Mouse (Mus musculus) adrenal gland, postnatal 10 days (tissue): ENCODE results near the gene Shpk. TPM values are rescaled to one million over a fixed set of nuclear protein-coding genes. Genes with fewer than 3 reads are reported as not detected.
A peak's percentile ranks its signal among the peaks of the same experiment; 100 is the strongest.

ENCODE experiments used
- DNase-seq: peaks from one replicate; pipeline ENCODE4 v3.0.0; 2021; ENCODE audit warnings: mixed read lengths
- total RNA-seq, 2 experiments: library from RNA; stranded (reverse); gene quantifications; 2 replicates each; pipeline ENCODE4 v1.2.3; 2021

Gene Shpk
- total RNA-seq, 2 experiments from 2014 or later, result 9.4 to 9.6 TPM

DNA sequence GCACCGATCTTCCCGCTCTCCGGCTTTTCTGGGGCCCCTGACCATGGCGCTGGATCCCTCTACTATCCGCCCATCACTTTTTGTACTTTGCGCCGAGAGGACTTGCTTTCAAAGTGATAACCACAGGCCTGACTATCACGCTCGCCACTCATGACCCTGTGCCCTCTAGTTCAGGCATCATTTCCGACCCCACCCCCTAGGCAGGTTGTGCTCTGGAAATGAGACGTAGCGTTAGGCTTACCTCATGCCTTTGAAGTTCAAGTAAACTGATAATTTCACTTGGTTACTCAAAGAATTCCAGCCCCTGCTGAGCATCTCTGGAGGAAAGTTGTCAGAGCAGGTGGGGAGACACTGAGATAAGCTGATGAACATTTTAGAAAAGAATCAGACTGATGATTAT, 619 bp downstream of the Shpk start:
- DNase-seq, result peak; percentile 24

DNA sequence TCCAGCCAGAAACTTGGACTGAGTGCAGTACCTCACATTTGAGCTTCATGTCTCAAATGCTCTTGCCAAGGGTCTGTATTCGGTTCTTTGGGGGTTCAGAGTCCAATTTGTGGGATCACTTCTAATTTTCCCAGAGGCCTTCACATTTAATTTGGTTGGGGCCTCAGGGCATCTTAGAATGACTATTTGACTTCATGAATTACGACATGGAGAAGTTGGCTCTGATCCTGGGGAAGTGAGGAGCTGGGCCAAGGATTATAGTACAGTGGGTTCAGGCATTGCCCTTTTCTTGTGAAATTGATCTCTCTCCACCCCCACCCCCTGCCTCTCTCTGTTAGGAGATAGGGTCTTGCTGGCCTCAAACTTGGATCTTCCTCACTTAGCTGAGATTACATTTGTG, 1.8 kb downstream of the Shpk start:
- peak; percentile 61 for DNase-seq

GRCm38 (mm10) chr11:73201597-73201996, 2.3 kb downstream of the Shpk start:
- no peak for DNase-seq

- DNase-seq, result no peak
These were observed 4.6 kb downstream of the Shpk start for GRCm38 (mm10) chr11:73203895-73204294.

DNA sequence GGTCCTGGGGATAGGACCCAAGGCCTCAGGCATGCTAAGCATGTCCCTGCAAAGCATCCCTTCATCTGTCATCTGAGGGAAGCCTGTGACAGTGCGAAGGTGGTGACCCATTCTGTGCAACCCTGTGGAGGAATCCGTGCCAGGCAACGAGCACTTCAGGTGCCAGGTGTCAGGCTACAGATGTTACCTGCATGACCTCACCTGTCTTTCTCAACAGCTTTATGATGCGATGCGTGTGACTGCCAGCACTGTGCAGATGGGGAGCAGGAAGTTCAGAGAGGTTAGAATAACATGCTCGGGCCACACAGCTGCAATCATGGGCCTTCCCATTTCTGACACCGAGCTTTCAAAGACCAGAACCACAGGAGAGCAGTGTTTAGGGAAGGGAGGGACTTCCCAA, 5.9 kb downstream of the Shpk start:
- DNase-seq, result no peak

GRCm38 (mm10) chr11:73207621-73208020, 8.4 kb downstream of the Shpk start:
- DNase-seq, result no peak

- no peak for DNase-seq
These were observed 14.7 kb downstream of the Shpk start for GRCm38 (mm10) chr11:73213956-73214355.

DNA sequence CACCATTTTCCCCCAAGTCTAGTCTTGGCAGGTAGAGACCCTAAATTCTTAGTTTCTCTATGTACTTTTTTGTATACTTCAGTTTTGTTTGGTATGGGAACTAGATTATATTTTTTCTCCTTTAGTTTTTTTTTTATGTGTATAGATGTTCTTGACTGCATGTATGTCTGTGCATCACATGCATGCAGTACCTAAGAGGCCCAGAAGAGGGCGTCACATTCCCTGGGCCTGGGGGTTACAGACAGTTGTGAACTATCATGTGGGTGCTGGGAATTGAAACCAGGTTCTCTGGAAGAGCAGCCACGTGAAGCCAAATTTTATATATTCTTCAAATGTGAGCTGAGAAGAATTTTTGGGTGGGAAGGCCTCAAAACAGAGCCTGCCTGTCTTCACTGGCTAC, 20.4 kb downstream of the Shpk start:
- DNase-seq, result no peak

DNA sequence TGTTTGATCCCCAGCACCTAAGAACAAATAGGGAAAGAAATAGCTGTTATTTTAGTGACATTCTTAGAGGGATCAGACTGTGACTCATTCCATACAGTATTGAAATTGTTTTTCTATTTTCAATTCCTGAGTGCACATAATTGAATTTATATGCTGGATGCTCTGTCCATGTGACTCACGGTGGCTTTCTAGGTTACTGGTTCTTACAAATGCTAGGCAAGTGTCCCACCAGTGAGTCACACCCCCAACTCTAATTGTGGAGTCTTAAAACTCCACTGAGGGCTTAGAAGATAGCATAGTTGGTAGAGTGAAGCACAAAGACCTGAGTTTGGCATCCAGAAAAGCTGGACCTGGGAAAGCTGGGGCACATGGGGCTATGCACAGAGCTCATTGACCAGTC, 21.4 kb downstream of the Shpk start:
- DNase-seq, result no peak

- DNase-seq, result no peak
These were observed 23.6 kb downstream of the Shpk start for GRCm38 (mm10) chr11:73222846-73223245.

DNA sequence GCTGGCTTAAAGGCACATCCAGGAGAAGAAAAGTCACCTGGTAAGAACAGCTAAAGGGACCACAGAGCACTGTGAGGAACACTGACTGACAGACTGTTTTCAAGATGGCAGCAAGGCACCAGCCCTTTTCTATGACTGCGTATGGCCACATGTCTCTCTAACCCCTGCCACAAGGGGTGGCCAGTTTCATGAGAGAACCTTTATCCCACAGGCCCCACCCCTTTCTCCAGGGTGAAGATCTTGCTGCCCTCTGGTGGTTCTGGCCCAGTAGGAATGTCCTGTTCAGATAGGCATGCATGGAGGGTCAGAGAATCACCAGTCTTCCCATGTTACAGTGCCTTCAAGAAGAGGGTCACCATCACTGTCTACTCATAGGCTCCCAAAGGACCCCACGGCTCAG, 24.7 kb downstream of the Shpk start:
- DNase-seq, result peak; percentile 55

- no peak for DNase-seq
These were observed 26.6 kb downstream of the Shpk start for GRCm38 (mm10) chr11:73225856-73226255.

DNA sequence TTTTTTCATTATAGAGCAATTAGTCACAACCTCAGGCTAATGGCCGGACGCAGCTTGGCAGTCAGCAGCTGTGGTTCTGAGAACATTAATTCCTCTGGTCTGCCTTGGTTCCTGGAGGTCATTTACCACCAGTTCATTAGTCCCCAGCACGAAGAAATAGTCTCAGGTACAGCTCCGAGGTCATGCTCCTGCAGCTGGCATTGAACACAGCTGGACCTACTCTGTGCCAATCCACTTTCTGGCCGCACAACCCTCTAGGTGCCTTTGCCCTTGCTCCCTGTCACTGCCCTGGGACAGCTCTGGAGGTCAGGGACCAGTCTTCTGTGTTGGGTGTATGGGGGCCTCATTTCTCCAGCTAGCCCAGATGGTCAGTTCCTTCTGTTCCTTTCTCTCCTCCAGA, 29.6 kb downstream of the Shpk start:
- no peak for DNase-seq

- DNase-seq, result no peak
These were observed 30.8 kb downstream of the Shpk start for GRCm38 (mm10) chr11:73230081-73230480.

GRCm38 (mm10) chr11:73232513-73232912, 33.3 kb downstream of the Shpk start:
- DNase-seq, result no peak

GRCm38 (mm10) chr11:73233992-73234391, 34.7 kb downstream of the Shpk start, which contains the start of gene Trpv1:
Gene Trpv1 (plus strand): TSS chr11:73234292.
- peak; percentile 24 for DNase-seq

DNA sequence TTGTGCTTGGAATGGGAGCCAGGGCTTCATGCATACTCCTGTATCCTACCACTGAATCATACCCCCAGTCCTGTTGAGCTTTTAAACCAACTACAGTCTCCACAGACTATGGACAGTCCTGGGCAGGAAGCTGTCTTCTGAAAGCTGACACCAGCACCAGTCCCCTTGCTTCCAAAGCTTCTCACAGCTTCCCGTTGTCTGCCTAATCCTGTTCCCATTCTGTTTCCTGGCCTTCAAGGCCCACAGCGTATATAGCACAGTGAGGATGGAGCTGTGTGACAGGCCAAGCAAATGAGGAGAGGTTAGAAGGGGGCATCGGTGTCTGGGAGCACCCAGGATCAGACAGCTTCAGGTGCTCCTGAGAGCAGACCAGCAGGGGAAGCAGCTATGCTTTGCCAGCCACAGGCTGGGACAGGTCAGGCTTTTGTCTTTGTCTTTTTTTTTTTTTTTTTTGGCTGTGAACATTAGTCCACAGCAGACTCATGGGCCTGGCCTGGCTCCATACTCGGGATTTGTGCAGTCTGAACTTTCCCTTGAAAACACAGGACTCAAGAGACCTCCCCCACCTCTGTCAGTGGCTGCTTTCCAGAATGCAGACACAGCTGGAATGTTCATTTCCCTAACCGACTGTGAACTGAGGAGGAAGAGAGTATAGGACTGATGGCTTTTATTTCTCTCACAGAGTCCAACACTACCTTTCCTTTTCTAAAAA, 36.9 kb downstream of the Shpk start:
- peak; percentile 83 for DNase-seq

DNA sequence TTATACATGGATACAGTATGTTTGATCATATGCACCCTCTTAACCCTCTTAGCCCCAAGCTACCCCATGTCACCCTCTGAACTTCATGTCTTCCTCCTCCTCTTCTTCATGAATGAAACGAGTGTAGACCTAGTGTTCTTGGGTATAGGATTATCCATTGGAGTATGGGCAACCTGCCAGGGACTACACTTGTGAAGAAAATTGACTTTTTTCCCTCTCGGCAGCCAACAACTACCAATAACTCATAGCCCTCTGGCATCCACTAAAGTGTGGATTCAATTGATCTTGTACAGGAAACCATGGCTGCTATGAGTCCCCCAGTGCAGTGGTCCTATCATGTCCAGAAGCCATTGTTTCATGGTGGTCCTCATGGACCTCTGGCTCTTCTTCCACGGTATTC, 37.5 kb downstream of the Shpk start:
- no peak for DNase-seq

DNA sequence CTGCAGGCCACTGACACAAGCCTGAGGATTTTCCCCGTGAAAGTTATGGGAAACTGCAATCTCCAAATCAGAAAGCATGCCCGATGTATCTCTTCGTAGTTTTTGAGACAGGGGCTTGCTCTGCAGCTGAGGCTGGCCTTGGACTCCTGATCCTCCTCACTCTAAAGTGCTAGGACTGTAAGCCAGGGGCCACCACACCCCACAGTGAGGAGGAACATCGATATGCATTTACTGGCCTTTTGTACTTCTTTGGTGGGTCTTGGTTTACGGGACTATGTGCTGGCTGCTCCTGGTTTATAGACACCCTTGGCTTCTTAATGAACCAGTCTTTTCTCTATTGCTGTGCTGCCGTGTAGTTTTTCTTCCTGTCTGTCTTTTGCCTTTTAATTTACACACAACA, 42.9 kb downstream of the Shpk start:
- no peak for DNase-seq

DNA sequence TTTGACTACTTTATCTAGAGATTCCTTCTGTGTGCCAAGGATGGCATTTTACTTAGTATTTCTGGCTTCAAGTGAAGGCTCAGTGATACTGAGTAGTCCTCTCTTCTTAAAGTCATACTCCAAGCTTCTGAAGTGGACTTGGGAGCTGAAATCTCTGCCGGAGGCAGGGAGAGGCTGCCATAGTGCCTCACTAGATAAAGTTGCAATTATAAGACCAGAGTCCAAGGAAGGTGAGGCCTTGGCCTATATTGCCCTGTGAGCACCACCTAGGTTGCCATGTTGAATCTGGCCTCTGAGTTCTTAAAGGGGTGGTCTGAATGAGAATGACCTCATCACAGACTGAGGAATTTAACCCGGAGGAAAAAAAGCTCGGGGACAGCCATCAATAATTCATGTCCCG, 43.5 kb downstream of the Shpk start:
- no peak for DNase-seq

- DNase-seq, result no peak
These were observed 58.2 kb downstream of the Shpk start for GRCm38 (mm10) chr11:73257362-73257945.

DNA sequence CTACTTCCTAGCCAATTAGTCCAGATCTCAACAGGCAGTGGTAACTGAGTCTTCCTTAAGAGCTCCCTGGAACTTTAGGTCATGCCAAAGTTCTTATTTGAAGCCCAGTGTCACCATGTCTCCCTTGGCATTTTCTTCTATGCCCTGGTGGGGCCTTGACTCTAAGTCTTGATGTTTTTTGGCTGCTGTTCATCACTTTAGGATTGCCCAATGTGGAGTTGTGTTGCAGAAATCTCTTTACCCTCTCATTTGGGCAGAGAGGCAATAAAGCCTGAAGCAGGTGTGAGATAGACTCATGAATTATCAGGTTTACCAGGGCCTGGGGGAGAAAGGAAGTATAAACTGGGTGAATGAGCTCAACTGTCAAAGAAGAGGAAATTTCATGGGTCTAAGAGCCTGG, 59.4 kb downstream of the Shpk start:
- DNase-seq, result peak; percentile 23

DNA sequence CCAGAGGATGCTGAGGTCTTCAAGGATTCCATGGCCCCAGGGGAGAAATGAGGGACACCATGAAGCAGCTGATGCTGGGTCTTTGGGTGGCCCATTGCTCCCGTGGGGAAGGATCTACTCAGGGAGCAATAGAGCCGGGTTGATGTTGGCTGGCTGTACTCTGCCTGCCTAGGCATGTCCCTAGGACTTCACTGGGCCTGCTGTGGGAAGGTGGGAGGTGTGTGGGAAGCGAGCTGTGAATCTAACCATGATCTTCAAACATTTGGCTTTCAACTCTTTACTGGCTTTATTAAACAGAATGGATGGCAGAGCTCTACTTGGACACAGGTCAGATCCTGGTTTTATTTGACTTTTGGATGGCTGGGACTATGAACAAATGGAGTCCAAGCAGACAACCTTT, 61.2 kb downstream of the Shpk start:
- DNase-seq, result no peak

DNA sequence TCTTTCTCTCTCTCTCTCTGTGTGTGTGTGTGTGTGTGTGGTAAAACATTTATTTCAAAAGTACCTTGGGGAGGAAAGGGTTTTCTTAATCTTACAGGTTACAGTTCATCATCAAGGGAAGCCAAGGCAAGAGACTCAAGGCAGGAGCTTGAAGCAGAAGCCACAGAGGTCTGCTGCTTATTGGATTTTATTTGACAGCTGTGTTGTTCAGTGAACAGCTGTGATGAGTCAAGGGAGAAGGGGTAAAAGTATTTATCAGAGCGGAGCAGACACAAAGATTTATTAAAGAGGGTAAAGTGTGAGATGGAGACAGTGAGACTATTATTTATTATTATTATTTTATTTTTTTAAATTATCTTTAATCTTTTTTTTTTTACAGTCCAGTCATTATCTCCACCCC, 62.1 kb downstream of the Shpk start:
- no peak for DNase-seq
